Mouse (Mus musculus) lung, embryonic 16.5 days (tissue): Measurements from ENCODE around the gene Saa2. TPM values are rescaled to one million over a fixed set of nuclear protein-coding genes. Genes with fewer than 3 reads are reported as not detected.
"Not testable (repeated sequence)": the region's sequence is repeated elsewhere in the genome, so short reads cannot be mapped to it uniquely, and the experiment has no call there.

Source experiments
- ATAC-seq: fragments of 200-750 bp; cut with Nextera tagmentation; 2 replicates; pipeline ENCODE4 v1.8.0; 2017; ENCODE audit warnings: low read depth, mild to moderate bottlenecking, moderate library complexity
- H3K27ac ChIP-seq: fragments of 300-500 bp; sonication (generic); 2 replicates; pipeline ENCODE4 v1.5.1; 2014; ENCODE audit warnings: mild to moderate bottlenecking, control low read depth, low read length
- H3K27me3 ChIP-seq: fragments of 300-500 bp; sonication (generic); 2 replicates; pipeline ENCODE4 v1.6.1; 2014; ENCODE audit warnings: low read depth, low read length, mixed read lengths; ENCODE audit not compliant: control insufficient read depth, insufficient read depth
- H3K36me3 ChIP-seq: fragments of 300-500 bp; sonication (generic); 2 replicates; pipeline ENCODE4 v1.6.1; 2014; ENCODE audit warnings: low read length; ENCODE audit not compliant: control insufficient read depth, insufficient read depth
- H3K4me1 ChIP-seq: fragments of 300-500 bp; sonication (generic); replicated peaks from 2 replicates; pipeline ENCODE4 v1.6.1; 2014; ENCODE audit warnings: low read length, mixed read lengths; ENCODE audit not compliant: control insufficient read depth, insufficient read depth
- H3K4me2 ChIP-seq: fragments of 300-500 bp; sonication (generic); 2 replicates; pipeline ENCODE4 v1.6.1; 2014; ENCODE audit warnings: low read depth, low read length, control low read depth
- H3K4me3 ChIP-seq: fragments of 300-500 bp; sonication (generic); 2 replicates; pipeline ENCODE4 v1.5.1; 2014; ENCODE audit warnings: mild to moderate bottlenecking, low read length, control low read depth
- H3K9ac ChIP-seq: fragments of 300-500 bp; sonication (generic); 2 replicates; pipeline ENCODE4 v1.6.1; 2014; ENCODE audit warnings: low read length, control low read depth
- H3K9me3 ChIP-seq: fragments of 300-500 bp; sonication (generic); 2 replicates; pipeline ENCODE4 v1.6.1; 2016; ENCODE audit warnings: low read length; ENCODE audit not compliant: control insufficient read depth
- WGBS: fragments of 180-500 bp; shearing (Covaris S2); extraction: QIAGEN DNeasy Blood & Tissue Kit; methylation state at CpG from one replicate; pipeline ENCODE4 v1.1.7; 2014; 5-methylcytosine and 5-hydroxymethylcytosine counted together
- polyA plus RNA-seq: library from polyadenylated mRNA; unstranded; fragments of >200 nt; fragmentation: Nextera tagmentation; extraction: Ambion mirVana; gene quantifications from 2 replicates; pipeline ENCODE4 v1.2.1, GENCODE M21; 2015

Saa2 gene
- polyA plus RNA-seq, 1 experiment from 2014 or later = not detected

DNA sequence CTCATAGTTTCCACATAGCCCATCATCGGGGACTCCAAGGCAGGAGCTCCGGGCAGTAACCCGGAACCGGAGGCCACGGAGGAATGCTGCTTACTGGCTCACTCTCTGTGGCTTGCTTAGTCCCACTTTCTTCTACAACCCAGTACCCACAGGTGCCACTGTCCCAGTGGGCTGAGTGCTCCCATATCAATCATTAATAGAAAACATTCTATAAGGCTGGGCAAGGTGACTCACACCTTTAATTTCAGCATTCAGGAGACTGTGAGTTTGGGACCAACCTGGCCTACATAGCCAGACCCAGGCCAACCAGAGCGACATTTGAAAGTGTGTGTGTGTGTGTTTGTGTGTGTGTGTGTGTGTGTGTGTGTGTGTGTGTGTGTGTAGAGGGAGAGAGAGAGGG is 28.2 kb upstream of the Saa2 start:
- Histone ChIP-seq H3K27me3 (peaks cover 2% of the 10 kb centered on the region; the same call in 1 of the 2 replicates), H3K9ac (no peak overlapping the region), H3K9me3 (no peaks in the 10 kb centered on the region), H3K4me1 (peaks cover 17% of the 10 kb centered on the region), H3K27ac (no peak overlapping the region), H3K4me2 (no peak overlapping the region), H3K36me3 (no peaks in the 10 kb centered on the region), H3K4me3 (no peak overlapping the region)
- no peak for ATAC-seq
- WGBS = 89% methylated on average over 6 of the region's 6 CpGs

GRCm38 (mm10) chr7:46723849-46724248 is 27.7 kb upstream of the Saa2 start:
- H3K27ac ChIP-seq = no peak overlapping the region
- H3K4me3 ChIP-seq = no peak overlapping the region
- no peaks in the 10 kb centered on the region for H3K36me3 ChIP-seq
- peaks cover 17% of the 10 kb centered on the region for H3K4me1 ChIP-seq
- H3K4me2 ChIP-seq = no peak overlapping the region
- H3K9me3 ChIP-seq = no peaks in the 10 kb centered on the region
- ATAC-seq = no peak
- 77% methylated on average over 3 of the region's 3 CpGs for WGBS
- H3K27me3 ChIP-seq = no peaks in the 10 kb centered on the region; the same call in 1 of the 2 replicates
- H3K9ac ChIP-seq = no peak overlapping the region

GRCm38 (mm10) chr7:46724396-46724795 is 27.2 kb upstream of the Saa2 start:
- no peak for ATAC-seq
- H3K4me2 ChIP-seq = no peak overlapping the region
- no peak overlapping the region for H3K4me3 ChIP-seq
- H3K9me3 ChIP-seq = no peaks in the 10 kb centered on the region
- 69% methylated on average over 5 of the region's 5 CpGs for WGBS
- H3K27me3 ChIP-seq = no peaks in the 10 kb centered on the region; the same call in 1 of the 2 replicates
- H3K36me3 ChIP-seq = no peaks in the 10 kb centered on the region
- no peak overlapping the region for H3K9ac ChIP-seq
- H3K4me1 ChIP-seq = peaks cover 11% of the 10 kb centered on the region
- H3K27ac ChIP-seq = no peak overlapping the region

DNA sequence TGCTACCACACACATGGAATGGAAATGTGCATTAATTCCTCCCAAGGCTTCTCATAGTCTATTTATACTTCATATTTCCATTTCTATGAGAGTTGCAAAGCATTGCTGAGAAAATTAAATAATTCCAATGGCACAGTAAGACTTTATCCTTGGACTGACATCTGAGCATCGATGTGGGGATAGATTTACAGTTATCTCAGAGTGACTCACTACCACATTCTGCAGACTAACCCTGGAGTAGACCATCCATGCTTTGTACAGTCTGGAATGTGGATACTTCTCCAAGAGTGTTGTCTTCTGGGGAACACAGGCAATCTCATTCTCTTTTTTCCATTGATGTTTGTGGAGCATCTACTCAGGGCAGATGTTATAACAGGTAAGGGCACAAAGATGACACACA is 24.0 kb upstream of the Saa2 start:
- ATAC-seq = no peak
- Histone ChIP-seq H3K36me3 (no peaks in the 10 kb centered on the region), H3K27ac (no peak overlapping the region), H3K4me2 (no peak overlapping the region), H3K9me3 (no peaks in the 10 kb centered on the region), H3K4me3 (no peak overlapping the region), H3K4me1 (no peaks in the 10 kb centered on the region), H3K27me3 (no peaks in the 10 kb centered on the region), H3K9ac (no peak overlapping the region)
- 81% methylated on average over 1 of the region's 1 CpGs for WGBS

GRCm38 (mm10) chr7:46732458-46732857 is 19.1 kb upstream of the Saa2 start, which contains the start of gene Saa4:
Saa4 (minus strand) TSS chr7:46732603.
- no peak for ATAC-seq
- no peaks in the 10 kb centered on the region for H3K27me3 ChIP-seq
- 65% methylated on average over 4 of the region's 4 CpGs for WGBS
- no peaks in the 10 kb centered on the region for H3K4me1 ChIP-seq
- no peak within 1 kb of the TSS for H3K27ac ChIP-seq
- no peak within 1 kb of the TSS for H3K9ac ChIP-seq
- no peak within 1 kb of the TSS for H3K4me3 ChIP-seq
- no peaks in the 10 kb centered on the region for H3K9me3 ChIP-seq
- no peaks in the 10 kb centered on the region for H3K36me3 ChIP-seq
- no peak within 1 kb of the TSS for H3K4me2 ChIP-seq

- no peak overlapping the region for H3K4me3 ChIP-seq
- ATAC-seq = no peak
- no peaks in the 10 kb centered on the region for H3K9me3 ChIP-seq
- no peak overlapping the region for H3K27ac ChIP-seq
- no peak overlapping the region for H3K9ac ChIP-seq
- H3K36me3 ChIP-seq = no peaks in the 10 kb centered on the region
- H3K4me2 ChIP-seq = no peak overlapping the region
- H3K4me1 ChIP-seq = no peaks in the 10 kb centered on the region
- 69% methylated on average over 2 of the region's 2 CpGs for WGBS
- H3K27me3 ChIP-seq = no peaks in the 10 kb centered on the region
These were observed 16.6 kb upstream of the Saa2 start for GRCm38 (mm10) chr7:46734983-46735382.

DNA sequence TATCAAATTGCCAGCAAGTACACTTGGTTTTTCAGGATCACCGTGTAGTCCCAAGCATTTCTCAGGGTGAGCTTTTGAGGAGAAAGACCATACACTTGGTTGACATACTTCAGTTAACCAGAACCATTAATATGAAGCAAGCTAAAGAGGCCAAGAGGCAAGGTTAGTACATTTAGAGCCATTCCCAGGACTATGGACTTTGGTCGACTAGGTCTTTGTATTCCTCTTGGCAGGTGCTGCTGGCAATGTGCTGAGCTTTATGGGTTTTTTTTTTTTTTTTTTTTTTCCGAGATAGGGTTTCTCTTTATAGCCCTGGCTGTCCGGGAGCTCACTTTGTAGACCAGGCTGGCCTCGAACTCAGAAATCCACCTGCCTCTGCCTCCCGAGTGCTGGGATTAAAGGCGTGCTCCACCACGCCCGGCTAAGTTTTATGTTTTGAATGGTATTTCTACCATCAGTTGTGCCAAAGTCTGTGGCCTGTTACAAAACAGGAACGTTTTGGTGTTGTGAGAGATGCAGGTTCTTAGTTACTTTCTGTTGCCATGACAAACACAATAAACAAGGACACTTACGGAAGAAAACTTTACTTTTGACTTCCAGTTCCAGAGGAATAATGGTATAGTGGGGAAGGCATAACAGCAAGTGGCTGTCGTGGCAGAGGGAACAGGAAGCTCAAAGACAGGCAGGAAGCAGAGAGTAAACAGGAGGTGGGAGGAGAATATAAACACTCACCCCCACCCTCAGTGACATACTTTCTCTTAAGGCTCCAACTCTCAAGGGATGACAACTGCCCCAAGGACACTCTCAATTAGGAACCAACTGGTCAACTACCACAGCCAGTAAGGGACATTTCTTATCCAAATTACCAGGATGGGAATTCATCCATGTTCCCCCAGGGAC is 12.8 kb upstream of the Saa2 start:
- Histone ChIP-seq H3K4me2 (no peak overlapping the region), H3K4me3 (no peak overlapping the region), H3K27me3 (no peaks in the 10 kb centered on the region), H3K9ac (no peak overlapping the region), H3K36me3 (no peaks in the 10 kb centered on the region), H3K4me1 (no peaks in the 10 kb centered on the region), H3K9me3 (no peaks in the 10 kb centered on the region), H3K27ac (no peak overlapping the region)
- ATAC-seq = no peak
- 66% methylated on average over 12 of the region's 12 CpGs for WGBS

GRCm38 (mm10) chr7:46740041-46740440 is 11.5 kb upstream of the Saa2 start:
- H3K4me1 ChIP-seq, H3K27me3 ChIP-seq, H3K27ac ChIP-seq, ATAC-seq, H3K9ac ChIP-seq, H3K9me3 ChIP-seq, H3K4me3 ChIP-seq, H3K36me3 ChIP-seq, H3K4me2 ChIP-seq: not testable (repeated sequence)
- 60% methylated on average over 5 of the region's 5 CpGs for WGBS

DNA sequence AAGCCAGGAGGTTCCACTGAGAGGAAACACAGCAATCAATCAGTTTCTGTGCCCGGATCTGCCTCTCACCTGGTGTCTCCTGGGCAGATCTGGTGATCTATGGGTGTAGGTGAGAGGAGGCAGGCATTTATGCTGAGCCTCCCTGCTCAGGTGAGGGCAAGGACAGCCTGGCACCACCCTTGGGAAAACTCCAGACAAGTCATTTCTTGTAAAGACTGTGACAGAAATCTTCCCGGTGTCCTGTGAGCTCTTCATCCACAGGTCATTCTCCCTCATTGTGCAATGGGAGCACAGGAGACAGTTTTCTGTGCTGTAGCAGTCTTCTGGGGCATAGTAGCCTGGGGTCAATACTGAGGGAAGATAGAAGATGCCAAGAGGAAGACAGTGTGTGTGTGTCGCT is 8.7 kb upstream of the Saa2 start, which contains the start of gene Saa1:
Saa1 (minus strand) TSS at position 101 of the 400 bp plus-strand sequence.
- H3K9me3 ChIP-seq, H3K4me3 ChIP-seq, H3K27me3 ChIP-seq, H3K36me3 ChIP-seq, H3K4me1 ChIP-seq, H3K9ac ChIP-seq, H3K27ac ChIP-seq, ATAC-seq, H3K4me2 ChIP-seq: not testable (repeated sequence)
- WGBS = 57% methylated on average over 3 of the region's 3 CpGs
